Mouse (Mus musculus): Measurements from ENCODE around the gene Fmnl2.

- TF ChIP-seq CTCF (IDR thresholded peaks at IDR 0.05; ENCODE audit: control insufficient read depth, insufficient read depth, insufficient replicate concordance, low read depth, low read length) (no peak), POLR2A (IDR thresholded peaks at IDR 0.05; ENCODE audit: control insufficient read depth, low read depth, low read length) (no peak)
These were observed 57.9 kb downstream of the Fmnl2 start for GRCm38 (mm10) chr2:52915536-52915935.

Measured in testis, adult 2 months (tissue).